Mouse (Mus musculus) MEL-GATA-1-ER (cell line): ENCODE data around the gene Fuom.

Source experiments
- DNase-seq: peaks from one replicate; pipeline ENCODE4 v3.0.0-alpha.2; 2012; ENCODE audit warnings: low read depth; ENCODE audit errors: extremely low read depth

The Fuom gene

GRCm38 (mm10) chr7:140057413-140058407, 44.5 kb downstream of the Fuom start:
- DNase-seq = no peak

GRCm38 (mm10) chr7:140054124-140054523, 48.1 kb downstream of the Fuom start:
- DNase-seq = no peak

GRCm38 (mm10) chr7:140049115-140049689, 53.0 kb downstream of the Fuom start:
- no peak for DNase-seq

GRCm38 (mm10) chr7:140048361-140049114, 53.7 kb downstream of the Fuom start, which contains the start of gene Msx3:
TSS of gene Msx3 (minus strand) at chr7:140049089.
- DNase-seq = no peak

GRCm38 (mm10) chr7:140047811-140048311, 54.4 kb downstream of the Fuom start:
- DNase-seq = no peak
